Mouse (Mus musculus) lung, postnatal 25 days (tissue): ENCODE measurements at regions not wholly inside any gene's neighbourhood (a gene's known extent, or its start where the extent isn't known, plus 50 kb on each side); places are given as distances from the start of the nearest gene placed in this dataset.

Experiments
- DNase-seq: peaks from one replicate; pipeline ENCODE4 v3.0.0; 2022; ENCODE audit warnings: low spot score

DNA sequence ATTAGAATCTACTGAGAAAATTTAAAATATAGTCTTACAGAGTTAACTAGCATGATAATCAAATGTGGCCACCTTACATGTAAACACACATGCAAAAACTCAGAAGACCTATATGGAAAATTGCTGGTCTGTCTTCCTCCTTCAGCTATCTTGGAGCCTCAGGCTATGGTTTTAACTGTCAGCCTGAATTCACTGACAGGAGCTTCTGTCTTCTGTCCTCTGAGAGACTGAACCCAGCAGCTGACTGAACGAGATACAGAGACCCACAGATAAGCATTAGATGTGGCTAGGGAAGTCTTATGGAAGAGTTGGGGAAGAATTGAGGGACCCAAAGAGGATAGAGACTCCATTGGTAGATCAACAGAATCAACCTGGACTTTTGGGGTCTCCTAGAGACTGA is 360.0 kb upstream of the Meox2 start:
- DNase-seq: no peak

DNA sequence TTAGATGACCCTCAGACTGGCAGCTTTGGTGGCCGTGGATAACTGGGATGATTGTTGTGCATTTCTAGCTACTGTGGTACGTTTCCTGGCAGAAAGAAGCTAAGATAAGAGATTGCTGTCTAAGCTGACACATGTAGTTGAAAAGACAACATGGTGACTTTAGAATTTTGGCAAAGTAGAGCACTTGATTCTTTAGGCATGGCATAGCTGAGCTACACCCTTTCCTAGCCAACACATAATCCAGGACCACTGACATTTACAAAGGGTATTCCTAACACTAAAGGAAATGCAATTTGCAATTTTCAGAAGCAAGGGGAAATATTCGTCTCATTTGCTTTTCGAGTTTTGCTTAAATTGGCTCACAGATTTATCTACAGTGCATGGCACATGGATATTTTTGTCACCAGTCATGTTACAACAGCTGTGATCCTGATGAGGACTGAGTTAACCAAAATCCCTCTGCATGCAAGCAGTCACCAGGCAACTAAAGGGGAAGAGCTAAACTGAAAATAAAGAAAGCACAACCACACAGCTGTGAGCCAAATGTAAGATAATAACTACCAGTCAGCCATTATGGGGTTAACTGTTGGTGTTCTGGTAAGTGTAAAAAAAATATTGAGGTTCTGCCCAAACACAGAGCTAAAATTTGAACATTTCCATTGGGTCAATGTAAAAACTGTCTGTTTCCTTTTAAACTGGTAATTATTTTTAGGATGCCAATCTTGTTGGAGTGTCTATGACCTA is 342.9 kb upstream of the Meox2 start:
- no peak for DNase-seq

GRCm38 (mm10) chr12:36766167-36766566 is 342.2 kb upstream of the Meox2 start:
- DNase-seq: no peak

- no peak for DNase-seq
These were observed 327.6 kb upstream of the Meox2 start for GRCm38 (mm10) chr12:36780761-36781160.

DNA sequence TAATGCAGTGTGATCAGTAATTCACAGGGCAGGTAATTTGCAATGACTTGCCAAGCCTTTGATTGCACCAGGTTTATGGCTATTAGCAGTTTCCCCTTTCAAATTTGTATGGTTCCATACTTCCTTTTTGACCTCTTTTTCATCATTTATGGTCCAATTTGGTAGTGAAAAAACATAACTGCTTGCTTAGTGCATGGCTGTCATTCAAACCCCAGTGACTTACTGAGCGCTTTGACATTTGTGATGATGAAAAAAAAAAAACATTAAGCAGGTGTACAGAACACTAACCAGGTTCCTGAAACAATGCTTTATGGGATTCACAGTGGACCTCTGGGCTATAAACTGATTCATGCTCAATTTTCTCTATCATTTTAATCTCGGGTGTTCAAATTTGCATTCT is 317.5 kb upstream of the Meox2 start:
- DNase-seq: no peak

DNA sequence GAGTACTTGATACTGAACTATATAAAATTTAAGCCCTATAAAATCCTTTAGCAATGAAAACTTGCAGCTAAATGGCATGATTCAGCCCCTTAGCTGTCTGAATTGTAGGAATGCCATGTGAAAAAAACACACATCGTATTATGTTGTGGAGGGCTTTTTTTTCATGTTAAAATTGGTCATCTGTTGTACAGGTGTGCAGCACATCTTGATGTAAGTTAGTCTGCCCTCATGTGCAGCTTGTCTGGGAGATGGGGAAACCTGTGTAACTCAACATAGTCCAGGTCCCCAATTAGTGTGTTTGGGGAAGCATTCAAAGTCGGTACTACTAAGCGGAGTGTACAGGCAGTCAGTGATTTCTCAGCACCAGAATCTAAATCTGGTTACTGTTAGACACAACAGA is 316.9 kb upstream of the Meox2 start:
- no peak for DNase-seq

GRCm38 (mm10) chr12:36792205-36792604 is 316.1 kb upstream of the Meox2 start:
- DNase-seq: no peak

GRCm38 (mm10) chr12:36793799-36794198 is 314.5 kb upstream of the Meox2 start:
- DNase-seq: no peak

DNA sequence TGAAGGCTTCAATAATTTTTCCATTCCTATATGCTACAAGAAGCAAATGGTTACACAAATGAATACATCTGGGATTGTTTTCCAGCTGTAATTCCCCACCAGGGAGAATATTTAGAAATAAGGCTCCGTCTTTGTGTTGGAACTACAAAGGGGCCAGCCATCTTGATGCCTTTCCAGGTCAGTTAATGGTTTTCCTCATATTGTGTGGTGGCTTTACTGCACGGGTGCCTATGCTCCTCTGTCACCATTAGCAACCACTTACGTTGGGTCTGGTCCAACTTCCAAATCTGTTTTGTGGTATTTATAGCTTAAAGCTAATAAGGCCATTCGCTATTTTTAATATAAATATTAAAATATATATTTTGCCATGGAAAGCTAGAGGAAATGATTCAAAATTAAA is 312.1 kb upstream of the Meox2 start:
- DNase-seq: no peak

GRCm38 (mm10) chr12:36817938-36818337 is 290.4 kb upstream of the Meox2 start:
- DNase-seq: no peak

GRCm38 (mm10) chr12:36818852-36819251 is 289.5 kb upstream of the Meox2 start:
- no peak for DNase-seq

GRCm38 (mm10) chr12:36826766-36827165 is 281.6 kb upstream of the Meox2 start:
- no peak for DNase-seq

GRCm38 (mm10) chr12:36831307-36831997 is 276.9 kb upstream of the Meox2 start:
- DNase-seq: no peak

GRCm38 (mm10) chr12:36842957-36843356 is 265.4 kb upstream of the Meox2 start:
- DNase-seq: no peak

DNA sequence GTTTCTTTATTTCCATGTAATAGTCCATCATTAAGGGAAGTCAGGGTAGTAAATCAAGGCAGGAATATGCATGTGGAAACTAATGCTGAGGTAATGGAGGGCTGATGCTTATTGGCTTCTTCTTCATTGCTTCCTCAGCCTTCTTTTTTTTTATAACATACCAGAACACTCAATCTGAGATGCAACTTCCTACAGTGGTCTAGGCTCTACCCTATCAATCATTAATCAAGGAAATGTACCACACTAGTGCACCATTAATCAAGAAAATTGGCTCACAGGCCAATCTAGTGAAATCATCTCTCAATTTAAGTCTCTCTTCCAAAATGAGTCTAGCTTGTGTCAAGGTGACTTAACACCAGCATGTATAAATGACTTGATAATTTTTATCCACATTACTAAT is 263.2 kb upstream of the Meox2 start:
- DNase-seq: no peak

GRCm38 (mm10) chr12:36849086-36849485 is 259.3 kb upstream of the Meox2 start:
- no peak for DNase-seq

- DNase-seq: no peak
These were observed 245.2 kb upstream of the Meox2 start for GRCm38 (mm10) chr12:36863113-36863512.

- no peak for DNase-seq
These were observed 227.6 kb upstream of the Meox2 start for GRCm38 (mm10) chr12:36880724-36881123.

- DNase-seq: no peak
These were observed 195.0 kb upstream of the Meox2 start for GRCm38 (mm10) chr12:36913364-36913763.

GRCm38 (mm10) chr12:36917576-36918106 is 190.7 kb upstream of the Meox2 start:
- no peak for DNase-seq

DNA sequence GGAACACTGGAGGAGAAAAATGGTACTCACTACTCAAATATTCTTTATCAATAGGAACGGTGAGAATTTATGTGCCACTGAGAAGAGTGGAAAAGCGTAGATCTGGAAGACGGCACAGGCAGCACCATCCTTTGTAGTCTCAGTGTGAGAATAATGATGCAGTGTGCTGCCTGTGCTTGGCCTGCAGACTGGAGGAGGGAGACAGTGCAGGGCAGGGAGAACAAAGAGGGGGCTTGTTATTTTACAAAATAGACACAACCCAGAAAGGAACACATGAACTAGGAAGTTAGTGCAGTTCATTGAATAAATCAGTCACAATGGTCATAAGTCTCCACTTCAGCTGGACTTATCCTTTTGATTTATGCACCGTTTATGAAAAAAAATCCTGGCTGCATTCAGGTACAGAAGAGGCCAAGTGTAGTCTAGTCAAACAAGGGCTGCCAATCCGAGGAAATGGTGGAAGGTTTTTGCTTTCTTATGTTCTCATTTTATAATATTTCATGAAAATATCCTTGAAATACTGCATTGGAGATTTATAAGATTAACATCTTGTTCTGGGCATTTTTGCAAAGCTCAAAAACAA is 190.0 kb upstream of the Meox2 start:
- no peak for DNase-seq

DNA sequence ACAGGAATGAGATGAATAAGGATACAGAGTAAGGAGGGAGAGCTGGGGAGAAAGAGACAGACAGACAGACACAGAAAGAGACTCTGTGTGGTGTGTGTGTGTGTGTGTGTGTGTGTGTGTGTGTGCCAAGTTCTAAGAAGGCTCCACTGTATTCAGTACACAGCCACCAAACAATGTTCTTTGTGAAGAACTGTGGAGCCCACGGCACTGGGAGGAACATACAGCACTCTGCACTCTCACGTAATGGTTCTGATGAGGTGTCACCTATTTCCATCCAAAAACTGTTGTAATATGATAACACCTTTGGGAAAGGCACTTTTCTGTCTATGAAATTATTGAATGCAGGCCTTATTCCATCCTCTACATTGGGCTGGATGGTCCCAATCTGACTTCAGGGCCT is 184.8 kb upstream of the Meox2 start:
- no peak for DNase-seq

DNA sequence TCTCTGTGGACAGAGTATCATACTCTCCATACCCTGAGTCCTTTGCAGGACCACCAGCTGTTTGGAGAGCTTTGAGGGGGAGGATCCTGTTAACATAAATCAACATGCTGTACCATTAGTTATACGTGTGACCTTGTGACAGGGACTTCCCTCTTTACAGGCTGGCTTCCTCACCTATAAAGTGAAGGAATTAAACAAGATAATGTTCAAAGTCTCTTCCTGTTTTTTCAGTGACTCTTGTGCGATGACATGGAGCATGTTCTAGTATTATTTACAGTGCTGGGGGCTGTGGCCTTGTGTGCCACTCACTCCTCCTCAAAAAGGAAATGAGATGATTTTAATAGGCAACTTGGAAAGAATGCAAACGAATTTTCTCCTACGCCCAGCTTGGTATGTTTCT is 182.1 kb upstream of the Meox2 start:
- DNase-seq: no peak
